Mouse (Mus musculus) midbrain, embryonic 16.5 days (tissue): ENCODE measurements around the gene Usp6nl. TPM values are rescaled to one million over a fixed set of nuclear protein-coding genes. Genes with fewer than 3 reads are reported as not detected.

ENCODE experiments used
- ATAC-seq: fragments of 200-750 bp; cut with Nextera tagmentation; 2 replicates; pipeline ENCODE4 v1.8.0; 2017; ENCODE audit warnings: moderate TSS enrichment
- H3K27ac ChIP-seq: fragments of 300-500 bp; sonication (generic); 2 replicates; pipeline ENCODE4 v1.5.1; 2014; ENCODE audit warnings: mild to moderate bottlenecking, low read length, mixed read lengths
- H3K27me3 ChIP-seq: fragments of 300-500 bp; sonication (generic); 2 replicates; pipeline ENCODE4 v1.6.1; 2014; ENCODE audit warnings: low read depth, low read length, mixed read lengths; ENCODE audit not compliant: control insufficient read depth, insufficient read depth
- H3K36me3 ChIP-seq: fragments of 300-500 bp; sonication (generic); 2 replicates; pipeline ENCODE4 v1.6.1; 2014; ENCODE audit warnings: mild to moderate bottlenecking, low read length, moderate library complexity, mixed read lengths; ENCODE audit not compliant: control insufficient read depth, insufficient read depth
- H3K4me1 ChIP-seq: fragments of 300-500 bp; sonication (generic); 2 replicates; pipeline ENCODE4 v1.6.1; 2014; ENCODE audit warnings: mild to moderate bottlenecking, low read length, mixed read lengths; ENCODE audit not compliant: control insufficient read depth, insufficient read depth
- H3K4me2 ChIP-seq: fragments of 300-500 bp; sonication (generic); 2 replicates; pipeline ENCODE4 v1.6.1; 2014; ENCODE audit warnings: mild to moderate bottlenecking, low read length, mixed read lengths
- H3K4me3 ChIP-seq: fragments of 300-500 bp; sonication (generic); 2 replicates; pipeline ENCODE4 v1.5.1; 2014; ENCODE audit warnings: low read depth, mild to moderate bottlenecking, low read length, moderate library complexity, mixed read lengths
- H3K9ac ChIP-seq: fragments of 300-500 bp; sonication (generic); 2 replicates; pipeline ENCODE4 v1.6.1; 2014; ENCODE audit warnings: low read depth, low read length, mixed read lengths
- H3K9me3 ChIP-seq: fragments of 300-500 bp; sonication (generic); replicated peaks from 2 replicates; pipeline ENCODE4 v1.6.1; 2014; ENCODE audit warnings: mild to moderate bottlenecking, low read length, mixed read lengths; ENCODE audit not compliant: control insufficient read depth, poor library complexity, severe bottlenecking
- WGBS: fragments of 180-500 bp; shearing (Covaris S2); extraction: QIAGEN DNeasy Blood & Tissue Kit; methylation state at CpG from one replicate; pipeline ENCODE4 v1.1.7; 2014; 5-methylcytosine and 5-hydroxymethylcytosine counted together
- polyA plus RNA-seq: library from polyadenylated mRNA; unstranded; fragments of >200 nt; fragmentation: Nextera tagmentation; extraction: Ambion mirVana; gene quantifications from 2 replicates; pipeline ENCODE4 v1.2.1, GENCODE M21; 2015

Gene Usp6nl
- polyA plus RNA-seq, 1 experiment from 2014 or later, result 6.2 TPM

DNA sequence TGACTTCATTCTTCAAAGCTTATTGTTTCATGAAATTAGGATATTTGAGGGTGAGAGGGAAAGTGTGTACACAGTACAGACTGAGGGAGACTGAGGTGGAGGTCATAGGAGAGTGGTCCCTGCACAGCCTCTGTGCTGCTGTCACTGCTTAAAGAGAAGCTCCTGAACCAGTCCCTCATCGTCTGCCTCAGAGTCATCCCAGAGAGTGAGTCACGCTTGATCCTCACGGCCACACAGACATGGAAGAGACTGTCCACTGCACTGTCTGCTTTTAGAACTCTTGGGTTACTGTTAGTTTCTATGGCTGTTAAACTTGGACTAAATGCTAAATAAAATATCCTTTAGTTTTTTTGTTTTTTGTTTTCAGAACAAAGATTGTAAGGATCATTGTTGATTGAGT is 3.2 kb downstream of the Usp6nl start:
- Histone ChIP-seq H3K27ac (no peak overlapping the region), H3K4me1 (peaks cover 24% of the 10 kb centered on the region), H3K9ac (no peak overlapping the region), H3K36me3 (no peaks in the 10 kb centered on the region), H3K9me3 (no peaks in the 10 kb centered on the region), H3K27me3 (no peaks in the 10 kb centered on the region), H3K4me2 (no peak overlapping the region), H3K4me3 (no peak overlapping the region)
- WGBS, result 46% methylated on average over 3 of the region's 3 CpGs
- ATAC-seq, result no peak

DNA sequence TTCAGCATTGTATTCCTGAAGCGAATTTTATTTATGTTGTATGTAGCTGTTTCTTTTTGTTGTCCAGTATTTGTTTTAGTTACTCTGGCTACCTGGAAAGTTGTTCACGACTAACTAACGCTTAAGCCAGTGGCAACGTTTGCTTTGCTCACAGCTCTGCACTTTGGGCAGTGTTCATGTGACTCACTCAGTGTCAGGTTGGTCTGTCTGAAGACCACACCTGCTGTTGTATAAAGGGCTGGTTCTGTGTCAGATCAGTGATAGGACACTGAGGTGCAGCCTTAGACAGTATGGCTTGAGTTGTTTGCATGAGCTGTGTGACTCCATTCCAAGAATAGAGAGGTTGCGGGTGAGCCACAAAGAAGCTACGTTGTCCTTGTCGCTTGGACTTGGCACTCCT is 6.5 kb downstream of the Usp6nl start:
- H3K9me3 ChIP-seq, result no peaks in the 10 kb centered on the region
- 86% methylated on average over 7 of the region's 7 CpGs for WGBS
- no peak overlapping the region for H3K27ac ChIP-seq
- no peak overlapping the region for H3K4me2 ChIP-seq
- no peak overlapping the region for H3K4me3 ChIP-seq
- H3K36me3 ChIP-seq, result no peaks in the 10 kb centered on the region
- H3K4me1 ChIP-seq, result peaks cover 13% of the 10 kb centered on the region
- no peak overlapping the region for H3K9ac ChIP-seq
- no peak for ATAC-seq
- H3K27me3 ChIP-seq, result no peaks in the 10 kb centered on the region

DNA sequence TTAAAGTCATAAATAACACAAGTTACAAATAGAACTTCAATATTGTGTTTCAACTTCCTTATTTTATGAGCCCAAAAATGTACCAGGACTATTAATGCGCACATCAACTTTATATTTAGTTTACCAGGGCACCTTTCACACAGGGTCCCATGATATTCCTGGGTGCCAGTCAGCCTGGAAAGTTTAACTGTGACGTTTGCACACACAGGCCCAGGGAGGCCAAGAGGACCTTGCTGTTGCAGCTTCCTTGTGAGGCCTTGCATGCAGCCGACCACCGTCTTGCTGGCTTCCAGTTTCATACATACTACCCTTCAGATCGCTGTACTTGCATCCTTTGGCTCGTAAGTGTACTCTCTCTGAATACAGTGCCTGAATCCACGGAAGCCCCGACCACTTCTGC is 8.3 kb downstream of the Usp6nl start:
- H3K4me3 ChIP-seq, result no peak overlapping the region
- H3K4me1 ChIP-seq, result peaks cover 6% of the 10 kb centered on the region
- H3K9ac ChIP-seq, result no peak overlapping the region
- no peaks in the 10 kb centered on the region for H3K27me3 ChIP-seq
- H3K27ac ChIP-seq, result no peak overlapping the region
- H3K9me3 ChIP-seq, result no peaks in the 10 kb centered on the region
- WGBS, result 91% methylated on average over 8 of the region's 8 CpGs
- H3K36me3 ChIP-seq, result no peaks in the 10 kb centered on the region
- no peak overlapping the region for H3K4me2 ChIP-seq
- ATAC-seq, result no peak

DNA sequence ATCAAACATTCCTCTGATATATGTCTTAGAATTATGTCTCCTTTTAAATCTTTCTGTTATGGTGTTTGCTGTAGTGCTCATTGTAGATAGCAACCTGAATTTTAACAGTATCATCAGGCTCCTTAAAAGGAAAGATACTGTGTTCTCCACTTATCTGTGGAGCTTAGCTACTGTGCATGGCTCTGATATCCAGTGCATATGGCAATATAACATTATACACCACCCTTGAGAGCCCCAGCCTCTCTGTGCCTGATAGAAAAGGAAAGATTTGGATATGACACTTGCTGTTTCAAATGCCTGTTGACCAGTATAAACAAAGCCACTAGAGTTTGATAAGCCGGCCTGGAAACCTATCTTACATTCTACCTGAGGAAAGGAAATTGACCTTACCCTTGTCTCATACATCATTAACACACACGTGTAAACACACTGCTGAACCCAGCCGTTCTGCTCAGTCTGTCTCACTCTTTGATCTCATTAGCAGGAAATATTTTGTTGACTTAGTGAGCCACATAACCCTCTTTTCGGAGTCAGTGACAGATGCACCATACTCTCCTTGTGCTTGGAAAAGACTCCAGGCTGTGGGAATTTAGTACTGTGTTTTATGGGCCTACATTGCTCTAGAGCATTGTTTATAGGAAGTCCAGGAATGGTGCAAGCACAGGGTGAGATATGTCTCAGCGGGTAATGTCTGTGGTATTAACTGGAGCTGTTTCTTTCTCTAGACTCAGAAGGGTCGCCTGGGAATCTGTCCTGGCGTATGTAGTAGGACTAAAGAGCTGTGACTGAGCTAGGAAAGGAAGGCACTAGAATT is 9.1 kb downstream of the Usp6nl start:
- no peak overlapping the region for H3K27ac ChIP-seq
- 77% methylated on average over 7 of the region's 7 CpGs for WGBS

DNA sequence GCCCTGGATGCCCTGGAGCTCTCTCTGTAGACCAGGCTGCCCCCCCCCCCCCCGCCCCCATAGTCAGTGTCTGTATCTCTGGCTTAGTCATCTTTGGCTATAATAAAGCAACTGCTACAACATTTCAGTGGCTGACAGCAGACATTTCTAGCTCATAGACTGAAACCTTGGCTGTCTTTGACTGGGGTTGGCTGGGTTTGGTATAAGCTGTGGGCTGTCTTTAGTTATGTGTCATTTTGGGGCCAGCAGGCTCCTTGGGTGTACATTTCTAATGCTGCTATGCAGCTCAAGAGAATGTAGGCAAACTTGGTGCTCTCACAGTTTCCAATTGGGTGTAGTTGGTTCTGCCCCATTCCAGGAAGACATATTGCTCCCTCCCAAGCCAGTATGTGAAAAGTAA is 11.1 kb downstream of the Usp6nl start:
- Histone ChIP-seq H3K4me1 (peaks cover 6% of the 10 kb centered on the region), H3K4me3 (no peak overlapping the region), H3K9ac (no peak overlapping the region), H3K36me3 (no peaks in the 10 kb centered on the region), H3K9me3 (no peaks in the 10 kb centered on the region), H3K4me2 (no peak overlapping the region), H3K27me3 (no peaks in the 10 kb centered on the region), H3K27ac (no peak overlapping the region)
- ATAC-seq, result no peak
- WGBS, result 86% methylated on average over 1 of the region's 1 CpGs

More for the DNA sequence above, 9.1 kb downstream of the Usp6nl start:
- Histone ChIP-seq H3K9me3 (no peaks in the 10 kb centered on the region), H3K4me1 (peaks cover 6% of the 10 kb centered on the region), H3K27me3 (no peaks in the 10 kb centered on the region), H3K36me3 (no peaks in the 10 kb centered on the region), H3K4me3 (no peak overlapping the region), H3K4me2 (no peak overlapping the region), H3K9ac (no peak overlapping the region)
- no peak for ATAC-seq

DNA sequence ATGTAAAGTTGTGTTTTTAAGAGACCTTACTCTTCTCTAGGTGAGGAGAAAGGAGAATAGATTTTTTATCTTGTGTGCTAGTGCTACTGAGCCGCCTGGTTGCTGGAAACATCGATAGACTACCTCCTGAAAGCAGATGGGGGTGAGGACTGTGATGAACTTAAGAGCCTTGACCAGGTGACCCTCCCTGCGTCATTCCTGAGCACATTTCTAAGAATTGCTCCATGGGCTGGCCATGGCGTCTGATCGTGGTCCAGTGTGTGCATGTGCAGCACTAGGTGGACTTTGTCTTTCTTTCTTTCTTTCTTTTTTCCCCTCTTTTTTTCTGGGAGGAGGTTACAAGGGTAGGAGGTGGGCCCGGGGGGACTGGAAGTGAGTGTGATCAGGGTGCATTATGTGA is 11.5 kb downstream of the Usp6nl start:
- no peaks in the 10 kb centered on the region for H3K36me3 ChIP-seq
- no peaks in the 10 kb centered on the region for H3K9me3 ChIP-seq
- no peak overlapping the region for H3K4me2 ChIP-seq
- H3K4me3 ChIP-seq, result no peak overlapping the region
- H3K27me3 ChIP-seq, result no peaks in the 10 kb centered on the region
- peaks cover 6% of the 10 kb centered on the region for H3K4me1 ChIP-seq
- ATAC-seq, result no peak
- WGBS, result 91% methylated on average over 6 of the region's 6 CpGs
- no peak overlapping the region for H3K9ac ChIP-seq
- H3K27ac ChIP-seq, result no peak overlapping the region

DNA sequence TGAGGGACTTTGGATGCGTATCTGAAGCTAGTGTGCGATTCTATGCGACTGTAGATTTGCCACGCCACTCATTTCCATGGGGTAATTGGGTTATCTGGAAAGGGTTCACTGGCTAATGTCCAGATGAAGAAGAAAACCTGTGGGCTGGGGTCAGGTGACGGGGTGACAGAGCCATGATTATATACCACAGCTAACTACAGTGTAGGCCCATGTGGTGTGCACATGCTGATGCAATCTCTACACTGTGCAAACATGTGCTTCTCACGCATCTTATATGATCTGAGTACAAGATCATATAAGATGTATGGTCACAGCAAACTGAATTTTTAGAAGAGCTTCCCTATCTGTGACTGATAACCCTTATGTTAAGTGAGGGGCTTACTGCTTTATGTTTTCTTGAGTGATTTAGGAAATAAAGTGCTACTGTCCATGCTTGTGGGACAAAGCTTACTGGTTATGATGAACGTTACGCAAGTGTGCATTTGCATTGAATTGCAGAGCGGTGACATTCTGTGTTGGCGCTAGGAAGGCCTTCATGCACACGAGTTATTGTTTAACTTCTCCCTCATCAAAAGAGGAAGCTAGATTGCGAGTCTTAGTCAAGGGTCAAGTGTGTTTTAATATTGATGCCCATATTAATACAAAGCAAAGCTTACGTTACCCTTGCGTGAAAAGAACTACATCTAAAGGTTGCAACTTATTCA is 12.7 kb downstream of the Usp6nl start:
- Histone ChIP-seq H3K27ac (no peak overlapping the region), H3K4me1 (peaks cover 6% of the 10 kb centered on the region), H3K27me3 (no peaks in the 10 kb centered on the region), H3K4me2 (no peak overlapping the region), H3K9ac (no peak overlapping the region), H3K9me3 (no peaks in the 10 kb centered on the region), H3K36me3 (no peaks in the 10 kb centered on the region), H3K4me3 (no peak overlapping the region)
- ATAC-seq, result no peak
- WGBS, result 77% methylated on average over 14 of the region's 14 CpGs

DNA sequence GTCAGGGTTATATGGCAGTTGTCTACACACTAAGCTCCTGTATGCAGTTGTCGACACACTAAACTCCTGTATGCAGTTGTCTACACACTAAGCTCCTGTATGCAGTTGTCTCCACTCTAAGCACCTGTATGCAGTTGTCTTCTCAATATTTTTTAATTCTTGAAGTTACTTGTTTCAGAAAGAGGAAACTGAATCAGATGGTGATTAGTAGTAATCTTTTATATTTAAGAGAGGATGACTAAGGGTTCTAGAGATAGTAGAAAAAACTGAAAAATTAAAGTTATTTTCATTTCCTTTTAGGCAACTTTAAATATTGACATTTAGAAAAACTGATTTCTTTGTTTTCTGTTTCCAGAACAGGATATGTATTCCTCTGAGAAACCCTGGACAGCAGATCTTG is 13.5 kb downstream of the Usp6nl start:
- Histone ChIP-seq H3K4me1 (peaks cover 6% of the 10 kb centered on the region), H3K9me3 (no peaks in the 10 kb centered on the region), H3K36me3 (no peaks in the 10 kb centered on the region), H3K27me3 (no peaks in the 10 kb centered on the region), H3K27ac (no peak overlapping the region), H3K4me2 (no peak overlapping the region), H3K4me3 (no peak overlapping the region), H3K9ac (no peak overlapping the region)
- no peak for ATAC-seq
- 91% methylated on average over 1 of the region's 1 CpGs for WGBS

DNA sequence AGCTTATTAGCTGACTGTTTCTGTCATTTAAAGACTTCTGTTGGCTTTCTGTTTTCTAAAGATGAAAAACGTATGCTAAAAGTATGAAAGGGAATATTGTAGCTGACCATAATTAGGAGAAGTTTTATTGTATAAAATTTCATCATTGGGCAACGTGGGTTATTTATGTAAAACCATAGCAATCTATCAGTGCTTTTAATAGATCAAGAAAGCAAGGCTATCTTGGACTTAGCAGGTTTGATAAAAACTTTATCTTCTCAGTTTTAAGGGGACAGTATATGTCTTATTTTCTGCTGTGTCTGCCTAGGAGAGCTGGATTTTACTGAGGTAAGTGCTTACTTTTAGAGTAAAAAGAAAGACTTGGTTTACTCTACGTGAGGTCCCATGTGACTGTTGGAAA is 14.2 kb downstream of the Usp6nl start:
- H3K9ac ChIP-seq, result no peak overlapping the region
- peaks cover 6% of the 10 kb centered on the region for H3K4me1 ChIP-seq
- ATAC-seq, result no peak
- H3K4me3 ChIP-seq, result no peak overlapping the region
- H3K27me3 ChIP-seq, result no peaks in the 10 kb centered on the region
- no peaks in the 10 kb centered on the region for H3K9me3 ChIP-seq
- H3K36me3 ChIP-seq, result no peaks in the 10 kb centered on the region
- no peak overlapping the region for H3K27ac ChIP-seq
- 91% methylated on average over 3 of the region's 3 CpGs for WGBS
- no peak overlapping the region for H3K4me2 ChIP-seq
